Mouse (Mus musculus) neural tube, embryonic 13.5 days (tissue): Measurements from ENCODE around the gene Rimkla. TPM values are rescaled to one million over a fixed set of nuclear protein-coding genes. Genes with fewer than 3 reads are reported as not detected.

Experiments used
- ATAC-seq: fragments of 200-750 bp; cut with Nextera tagmentation; 2 replicates; pipeline ENCODE4 v1.8.0; 2017; ENCODE audit warnings: low read depth, mild to moderate bottlenecking, moderate TSS enrichment, moderate library complexity
- H3K27ac ChIP-seq: fragments of 300-500 bp; sonication (generic); replicated peaks from 2 replicates; pipeline ENCODE4 v1.5.1; 2015; ENCODE audit warnings: moderate library complexity, mild to moderate bottlenecking, inconsistent platforms
- H3K27me3 ChIP-seq: fragments of 300-500 bp; sonication (generic); 2 replicates; pipeline ENCODE4 v1.6.1; 2015; ENCODE audit warnings: mild to moderate bottlenecking, inconsistent platforms
- H3K36me3 ChIP-seq: fragments of 300-500 bp; sonication (generic); 2 replicates; pipeline ENCODE4 v1.6.1; 2015; ENCODE audit warnings: mild to moderate bottlenecking, inconsistent platforms
- H3K4me1 ChIP-seq: fragments of 300-500 bp; sonication (generic); replicated peaks from 2 replicates; pipeline ENCODE4 v1.6.1; 2015; ENCODE audit warnings: inconsistent platforms
- H3K4me2 ChIP-seq: fragments of 300-500 bp; sonication (generic); 2 replicates; pipeline ENCODE4 v1.6.1; 2015; ENCODE audit warnings: inconsistent platforms, mild to moderate bottlenecking, moderate library complexity
- H3K4me3 ChIP-seq: fragments of 300-500 bp; sonication (generic); 2 replicates; pipeline ENCODE4 v1.5.1; 2015; ENCODE audit warnings: mild to moderate bottlenecking, inconsistent platforms
- H3K9ac ChIP-seq: fragments of 300-500 bp; sonication (generic); 2 replicates; pipeline ENCODE4 v1.6.1; 2015; ENCODE audit warnings: moderate library complexity, mild to moderate bottlenecking, inconsistent platforms
- H3K9me3 ChIP-seq: fragments of 300-500 bp; sonication (generic); 2 replicates; pipeline ENCODE4 v1.6.1; 2016; ENCODE audit warnings: inconsistent platforms
- WGBS: fragments of 180-500 bp; shearing (Covaris S2); methylation state at CpG from one replicate; pipeline ENCODE4 v1.1.7; 2015; 5-methylcytosine and 5-hydroxymethylcytosine counted together
- polyA plus RNA-seq: library from polyadenylated mRNA; unstranded; fragments of >200 nt; fragmentation: Nextera tagmentation; extraction: Ambion mirVana; gene quantifications from 2 replicates; pipeline ENCODE4 v1.2.1, GENCODE M21; 2015

The Rimkla gene
- polyA plus RNA-seq, 1 experiment from 2014 or later = 28.7 TPM

DNA sequence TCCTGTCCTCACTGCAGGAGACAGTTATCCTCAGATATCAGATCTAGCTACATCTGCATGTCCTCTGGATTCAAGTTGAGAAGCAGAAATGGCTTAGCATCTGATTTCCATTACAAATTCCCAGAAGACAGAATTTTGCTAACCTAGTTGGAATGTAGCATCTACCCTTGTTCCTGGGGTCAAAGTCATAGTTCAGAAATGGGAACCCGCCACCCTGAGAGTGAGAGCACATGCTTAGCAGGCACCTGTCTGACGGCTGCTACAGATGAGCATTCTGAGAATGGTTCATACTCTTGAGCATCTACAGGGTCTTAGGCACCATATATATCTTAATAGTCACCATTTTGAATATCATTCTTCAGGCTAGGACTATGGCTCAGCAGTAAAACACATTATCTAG is 54.5 kb downstream of the Rimkla start:
- H3K9me3 ChIP-seq = peaks cover 4% of the 10 kb centered on the region
- no peaks in the 10 kb centered on the region for H3K27me3 ChIP-seq
- 89% methylated on average over 2 of the region's 2 CpGs for WGBS

DNA sequence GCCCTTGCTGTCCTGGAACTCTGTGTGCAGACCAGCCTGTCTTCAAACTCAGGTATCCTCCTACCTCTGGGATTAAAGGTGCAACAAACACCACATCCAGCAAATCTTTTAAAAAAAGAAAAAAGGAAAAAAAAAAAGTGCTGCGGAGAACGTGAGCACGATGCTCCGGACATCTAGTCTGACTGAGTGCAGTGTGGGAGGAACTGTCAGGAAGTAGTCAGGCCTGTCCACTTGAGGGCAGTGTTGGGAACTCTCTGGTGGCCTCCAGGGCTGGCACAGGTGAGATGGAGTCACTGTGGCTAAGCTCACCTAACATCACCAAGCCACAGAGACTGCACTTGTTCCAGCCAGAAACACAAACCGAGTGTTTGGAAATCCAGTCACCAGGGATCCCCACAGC is 61.8 kb downstream of the Rimkla start:
- Histone ChIP-seq H3K4me2 (no peak overlapping the region), H3K27ac (no peak overlapping the region), H3K36me3 (no peaks in the 10 kb centered on the region), H3K9me3 (no peaks in the 10 kb centered on the region), H3K4me3 (no peak overlapping the region), H3K9ac (no peak overlapping the region), H3K4me1 (no peaks in the 10 kb centered on the region), H3K27me3 (0 out of 2 replicates have a peak, but pooled peaks cover 3% of the 10 kb centered on the region)
- WGBS = 25% methylated on average over 5 of the region's 5 CpGs
- ATAC-seq = no peak

More for the DNA sequence above, 54.5 kb downstream of the Rimkla start:
- H3K36me3 ChIP-seq = no peaks in the 10 kb centered on the region
- ATAC-seq = no peak
- H3K27ac ChIP-seq = no peak overlapping the region
- H3K9ac ChIP-seq = no peak overlapping the region
- H3K4me3 ChIP-seq = no peak overlapping the region
- H3K4me2 ChIP-seq = no peak overlapping the region
- H3K4me1 ChIP-seq = no peaks in the 10 kb centered on the region; the same call in 1 of the 2 replicates

DNA sequence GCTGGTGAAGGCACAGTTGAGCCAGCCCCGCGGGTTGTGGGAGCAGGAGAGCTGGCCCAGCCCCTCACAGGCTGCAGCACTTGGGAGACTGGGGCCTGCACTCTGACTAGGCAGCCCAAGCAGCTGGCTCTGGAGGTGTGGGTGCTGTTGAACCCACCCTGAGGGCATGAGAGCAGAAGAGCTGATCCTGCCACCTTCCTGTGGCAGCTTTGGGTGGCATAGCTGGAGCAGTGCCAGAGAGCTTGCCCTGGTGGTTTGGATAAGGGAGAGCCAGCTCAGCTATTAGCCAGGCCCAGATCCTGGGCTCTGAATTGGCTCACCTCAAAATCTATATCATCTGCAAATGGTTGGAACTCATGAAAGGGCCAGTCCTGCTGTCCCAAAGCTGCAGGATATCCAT is 64.7 kb downstream of the Rimkla start:
- peaks cover 10% of the 10 kb centered on the region for H3K4me1 ChIP-seq
- 59% methylated on average over 2 of the region's 2 CpGs for WGBS
- no peak for ATAC-seq
- H3K4me3 ChIP-seq = no peak overlapping the region
- 0 out of 2 replicates have a peak, but pooled peaks cover 3% of the 10 kb centered on the region for H3K27me3 ChIP-seq
- no peak overlapping the region for H3K4me2 ChIP-seq
- no peak overlapping the region for H3K27ac ChIP-seq
- H3K9me3 ChIP-seq = no peaks in the 10 kb centered on the region
- no peaks in the 10 kb centered on the region for H3K36me3 ChIP-seq
- H3K9ac ChIP-seq = no peak overlapping the region

DNA sequence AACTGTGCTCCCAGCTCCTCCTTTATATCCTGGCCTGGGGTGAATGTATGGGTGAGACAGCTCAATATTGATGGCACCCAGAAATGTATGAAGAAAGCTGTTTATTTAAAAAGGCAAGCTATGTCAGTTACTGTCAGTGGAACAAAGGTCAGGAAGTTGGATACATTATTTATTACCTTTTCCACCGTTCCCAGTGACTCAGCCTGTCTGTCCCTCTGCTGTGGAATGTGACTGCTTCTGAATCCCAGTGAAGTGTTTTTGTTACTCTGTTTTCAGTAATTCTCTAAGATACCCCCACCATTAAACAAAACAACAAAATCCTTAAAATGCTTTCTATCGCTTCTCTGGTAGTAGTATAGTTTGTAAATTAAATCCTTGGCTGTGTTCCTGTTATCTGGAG is 66.8 kb downstream of the Rimkla start:
- Histone ChIP-seq H3K4me1 (peaks cover 20% of the 10 kb centered on the region), H3K36me3 (no peaks in the 10 kb centered on the region), H3K27ac (no peak overlapping the region; the same call in 1 of the 2 replicates), H3K27me3 (0 out of 2 replicates have a peak, but pooled peaks cover 3% of the 10 kb centered on the region), H3K4me2 (no peak overlapping the region), H3K9ac (no peak overlapping the region), H3K4me3 (no peak overlapping the region), H3K9me3 (no peaks in the 10 kb centered on the region)
- ATAC-seq = no peak
- 45% methylated on average over 2 of the region's 2 CpGs for WGBS

DNA sequence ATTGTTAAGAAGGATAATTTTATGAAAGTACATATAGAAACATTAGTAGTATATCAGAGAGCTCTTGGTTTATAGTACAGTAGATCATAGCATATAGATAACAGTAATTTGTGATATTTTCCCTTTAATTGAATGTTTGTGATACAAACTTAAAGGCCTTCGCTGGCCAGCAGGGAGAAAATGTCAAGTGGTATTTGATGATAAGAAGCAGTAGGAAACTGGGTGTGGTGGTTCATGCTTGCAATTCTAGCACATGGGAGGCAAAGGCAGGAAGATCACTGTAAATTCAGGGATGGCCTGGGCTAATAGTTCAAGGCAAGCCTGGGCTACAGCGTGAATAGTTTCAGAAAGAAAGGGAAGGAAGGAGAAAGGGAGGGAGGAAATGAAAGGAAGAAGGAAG is 67.4 kb downstream of the Rimkla start:
- no peak overlapping the region for H3K4me2 ChIP-seq
- ATAC-seq = no peak
- no peak overlapping the region for H3K27ac ChIP-seq
- H3K9ac ChIP-seq = no peak overlapping the region
- WGBS = 97% methylated on average over 2 of the region's 2 CpGs
- no peaks in the 10 kb centered on the region for H3K9me3 ChIP-seq
- H3K4me3 ChIP-seq = no peak overlapping the region
- H3K4me1 ChIP-seq = peaks cover 20% of the 10 kb centered on the region
- 0 out of 2 replicates have a peak, but pooled peaks cover 3% of the 10 kb centered on the region for H3K27me3 ChIP-seq
- no peaks in the 10 kb centered on the region for H3K36me3 ChIP-seq

DNA sequence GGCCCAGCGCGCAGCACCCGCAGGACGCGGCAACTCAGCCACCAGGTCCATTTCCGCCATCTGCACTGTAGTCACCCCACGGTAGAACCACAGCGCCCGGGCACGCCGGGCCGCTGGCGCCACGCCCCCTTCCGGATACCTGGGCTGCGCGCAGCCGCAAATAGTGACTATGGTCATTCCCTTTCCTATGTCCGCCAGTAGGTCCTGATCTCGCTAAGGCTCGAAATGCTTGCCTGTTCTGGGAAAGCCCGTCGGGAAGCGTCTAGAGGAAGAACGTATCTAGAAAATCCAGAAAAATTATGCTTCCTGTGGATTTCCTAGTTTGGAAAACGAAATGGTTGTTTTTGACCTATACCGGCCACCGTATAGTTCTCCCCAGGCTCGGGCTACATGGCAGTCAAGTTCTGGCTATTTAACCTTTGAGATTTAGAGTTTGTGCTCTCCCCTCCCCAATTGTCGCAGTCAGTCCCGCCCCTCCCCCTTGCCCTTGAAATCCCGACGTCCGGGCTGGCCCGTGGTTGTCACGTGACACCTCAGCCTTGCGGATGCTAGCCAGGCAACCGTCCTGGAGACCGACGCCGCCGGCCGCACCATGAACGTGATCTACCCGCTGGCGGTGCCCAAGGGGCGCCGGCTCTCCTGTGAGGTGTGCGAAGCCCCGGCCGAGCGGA is 70.0 kb downstream of the Rimkla start, which contains the start of the genes Ppcs and Zmynd12:
Ppcs (minus strand) TSS at position 127 of the 671 bp plus-strand sequence.
Zmynd12 (plus strand) TSS at position 521 of the 671 bp plus-strand sequence.
- Histone ChIP-seq H3K4me3 (peak within 1 kb of the TSS; percentile 73), H3K4me2 (peak within 1 kb of the TSS; percentile 90), H3K9me3 (no peaks in the 10 kb centered on the region), H3K9ac (peak within 1 kb of the TSS; percentile 89), H3K4me1 (peaks cover 20% of the 10 kb centered on the region), H3K36me3 (0 out of 2 replicates have a peak, but pooled peaks cover 7% of the 10 kb centered on the region), H3K27ac (peak within 1 kb of the TSS; percentile 90), H3K27me3 (no peaks in the 10 kb centered on the region)
- WGBS = under 1% methylated on average over 52 of the region's 52 CpGs
- peak; percentile 96 for ATAC-seq

DNA sequence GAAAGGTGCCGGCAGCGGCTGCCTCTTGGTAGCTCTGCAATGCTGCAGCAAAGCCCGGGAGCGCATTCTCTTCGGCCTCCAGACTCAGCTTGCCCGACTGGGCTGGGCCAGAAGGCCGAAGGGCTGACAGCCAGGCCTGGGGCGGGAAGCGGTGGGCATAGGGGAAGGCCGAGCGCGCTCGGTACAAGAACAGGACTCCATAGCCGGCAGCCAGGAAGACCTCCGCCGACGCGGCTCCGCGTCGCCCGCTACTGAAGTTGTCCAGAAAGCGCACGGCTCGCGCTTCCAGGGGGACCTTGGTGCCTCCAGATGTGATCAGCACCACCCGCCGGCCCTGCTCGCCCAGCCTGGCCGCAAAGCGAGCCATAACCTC is 70.5 kb downstream of the Rimkla start:
- no peaks in the 10 kb centered on the region for H3K27me3 ChIP-seq
- no peaks in the 10 kb centered on the region for H3K9me3 ChIP-seq
- H3K9ac ChIP-seq = peak overlapping the region; percentile 89
- ATAC-seq = peak; percentile 76
- peak overlapping the region; percentile 90 for H3K27ac ChIP-seq
- H3K4me3 ChIP-seq = peak overlapping the region; percentile 73
- H3K36me3 ChIP-seq = 0 out of 2 replicates have a peak, but pooled peaks cover 7% of the 10 kb centered on the region
- H3K4me2 ChIP-seq = peak overlapping the region; percentile 90
- WGBS = under 1% methylated on average over 31 of the region's 31 CpGs
- peaks cover 20% of the 10 kb centered on the region for H3K4me1 ChIP-seq

DNA sequence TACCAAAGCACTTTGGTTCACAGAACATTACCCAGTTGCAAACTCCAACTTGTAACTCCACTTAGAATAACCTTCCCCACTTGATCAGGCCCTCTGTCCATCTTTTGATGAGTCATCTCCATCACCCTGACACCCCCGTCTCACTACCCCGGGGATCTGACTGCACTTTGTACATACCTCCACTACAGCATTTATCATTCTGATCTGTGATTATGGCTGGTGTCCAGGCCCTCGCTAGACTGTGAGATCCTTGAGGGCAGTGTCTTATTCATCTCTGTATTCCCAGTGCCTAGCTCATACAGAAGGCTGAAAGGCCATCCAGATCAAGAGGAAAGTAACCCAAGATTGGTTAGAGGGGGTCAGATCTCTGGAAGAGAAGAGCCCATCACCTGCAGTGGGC is 71.2 kb downstream of the Rimkla start:
- Histone ChIP-seq H3K27me3 (no peaks in the 10 kb centered on the region), H3K4me3 (peak overlapping the region; percentile 73), H3K4me1 (peaks cover 20% of the 10 kb centered on the region), H3K9ac (peak overlapping the region; percentile 89), H3K27ac (peak overlapping the region; percentile 90; the same call in 1 of the 2 replicates), H3K4me2 (peak overlapping the region; percentile 90), H3K36me3 (0 out of 2 replicates have a peak, but pooled peaks cover 7% of the 10 kb centered on the region), H3K9me3 (no peaks in the 10 kb centered on the region)
- ATAC-seq = no peak
- WGBS = 58% methylated on average over 3 of the region's 3 CpGs

DNA sequence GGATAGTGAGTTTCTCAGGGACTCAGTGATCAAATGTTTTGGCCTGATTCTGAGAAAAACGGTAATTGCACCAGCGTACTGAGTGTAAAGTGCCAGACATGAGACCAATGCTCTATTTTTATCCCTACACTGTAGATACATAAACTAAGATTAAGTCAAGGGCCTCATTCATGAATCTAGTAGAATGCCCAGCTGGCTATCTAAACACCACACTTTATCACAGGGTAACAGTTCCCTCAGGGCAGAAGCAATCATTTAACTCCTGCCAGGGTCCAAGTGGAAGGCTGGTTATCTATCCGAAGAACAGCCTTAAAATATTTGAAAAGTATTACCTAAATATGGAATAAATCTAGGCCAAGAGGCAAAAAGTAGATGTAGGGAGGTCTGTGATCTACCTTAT is 74.5 kb downstream of the Rimkla start:
- Histone ChIP-seq H3K4me3 (no peak overlapping the region), H3K9me3 (no peaks in the 10 kb centered on the region), H3K27ac (no peak overlapping the region), H3K4me1 (peaks cover 32% of the 10 kb centered on the region), H3K27me3 (no peaks in the 10 kb centered on the region), H3K4me2 (no peak overlapping the region), H3K36me3 (0 out of 2 replicates have a peak, but pooled peaks cover 7% of the 10 kb centered on the region), H3K9ac (no peak overlapping the region)
- no peak for ATAC-seq
- WGBS = 86% methylated on average over 3 of the region's 3 CpGs

DNA sequence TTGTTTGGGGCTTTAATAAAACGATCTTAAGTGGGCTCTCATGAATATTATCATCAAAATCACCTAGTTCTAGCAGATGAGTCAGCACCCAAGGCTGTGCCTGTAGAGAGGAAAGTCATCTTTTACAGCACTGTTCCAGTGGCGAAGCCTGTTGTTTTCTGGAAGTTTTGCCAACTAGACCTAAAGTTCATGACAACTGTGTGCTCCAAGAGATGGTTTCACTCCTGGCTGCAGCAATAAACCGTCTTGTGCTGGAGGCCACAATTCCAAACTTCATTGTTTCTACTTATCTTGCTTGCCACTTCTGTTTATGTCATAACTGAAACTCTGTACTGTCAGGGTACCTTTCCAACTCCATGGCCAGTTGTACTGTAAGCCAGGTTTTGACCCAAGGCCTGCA is 75.2 kb downstream of the Rimkla start:
- peaks cover 37% of the 10 kb centered on the region for H3K4me1 ChIP-seq
- no peak overlapping the region for H3K9ac ChIP-seq
- 0 out of 2 replicates have a peak, but pooled peaks cover 7% of the 10 kb centered on the region for H3K36me3 ChIP-seq
- no peak overlapping the region for H3K4me2 ChIP-seq
- 82% methylated on average over 3 of the region's 3 CpGs for WGBS
- H3K4me3 ChIP-seq = no peak overlapping the region
- no peak overlapping the region for H3K27ac ChIP-seq
- H3K9me3 ChIP-seq = no peaks in the 10 kb centered on the region
- H3K27me3 ChIP-seq = no peaks in the 10 kb centered on the region
- ATAC-seq = no peak
